Mouse (Mus musculus) CD4-positive helper T cell, adult 2 months (primary cell): ENCODE measurements at regions not wholly inside any gene's neighbourhood (a gene's known extent, or its start where the extent isn't known, plus 50 kb on each side); places are given as distances from the start of the nearest gene placed in this dataset.
"Not testable (repeated sequence)": the region's sequence is repeated elsewhere in the genome, so short reads cannot be mapped to it uniquely, and the experiment has no call there.

ENCODE experiments used
- DNase-seq: peaks from one replicate; pipeline ENCODE4 v3.0.0-alpha.2; 2012; ENCODE audit warnings: low read depth, missing footprints, low spot score

GRCm38 (mm10) chr12:29049105-29049511 lies 297.5 kb downstream of the Eipr1 start:
- no peak for DNase-seq

- no peak for DNase-seq
Observed at GRCm38 (mm10) chr12:29049801-29050200, 298.2 kb downstream of the Eipr1 start.

- DNase-seq, result no peak
Observed at GRCm38 (mm10) chr12:29050516-29051251, 299.1 kb downstream of the Eipr1 start.

- no peak for DNase-seq
Observed at GRCm38 (mm10) chr12:29054367-29054766, 302.8 kb downstream of the Eipr1 start.

GRCm38 (mm10) chr12:29062025-29062637 lies 310.5 kb downstream of the Eipr1 start:
- no peak for DNase-seq

GRCm38 (mm10) chr12:29062801-29063200 lies 311.2 kb downstream of the Eipr1 start:
- DNase-seq, result no peak

- no peak for DNase-seq
Observed at GRCm38 (mm10) chr12:29068180-29068579, 316.6 kb downstream of the Eipr1 start.

GRCm38 (mm10) chr12:29075096-29075852 lies 323.7 kb downstream of the Eipr1 start:
- DNase-seq, result no peak

GRCm38 (mm10) chr12:29076606-29077005 lies 325.0 kb downstream of the Eipr1 start:
- DNase-seq, result no peak

- no peak for DNase-seq
Observed at GRCm38 (mm10) chr12:29079011-29079410, 327.4 kb downstream of the Eipr1 start.

GRCm38 (mm10) chr12:29083426-29084221 lies 332.0 kb downstream of the Eipr1 start:
- no peak for DNase-seq

- DNase-seq, result not testable (repeated sequence)
Observed at GRCm38 (mm10) chr12:29087245-29087644, 335.6 kb downstream of the Eipr1 start.

- DNase-seq, result no peak
Observed at GRCm38 (mm10) chr12:29089634-29090033, 338.0 kb downstream of the Eipr1 start.

GRCm38 (mm10) chr12:29090451-29090850 lies 338.8 kb downstream of the Eipr1 start:
- no peak for DNase-seq

- DNase-seq, result no peak
Observed at GRCm38 (mm10) chr12:29095406-29096032, 343.9 kb downstream of the Eipr1 start.

GRCm38 (mm10) chr12:29096033-29096913 lies 344.7 kb downstream of the Eipr1 start:
- DNase-seq, result no peak

- no peak for DNase-seq
Observed at GRCm38 (mm10) chr12:29100042-29100570, 348.5 kb downstream of the Eipr1 start.

- DNase-seq, result no peak
Observed at GRCm38 (mm10) chr12:29106893-29107719, 355.5 kb downstream of the Eipr1 start.

GRCm38 (mm10) chr12:29107720-29108051 lies 356.1 kb downstream of the Eipr1 start:
- DNase-seq, result no peak
